Mouse (Mus musculus) urinary bladder, postnatal 14 days (tissue): ENCODE results near the gene Hbp1.

Source experiments
- DNase-seq: peaks from one replicate; pipeline ENCODE4 v3.0.0; 2021; ENCODE audit warnings: low spot score

Gene Hbp1

GRCm38 (mm10) chr12:31950659-31951031 lies 310 bp upstream of the Hbp1 start:
- DNase-seq = no peak

DNA sequence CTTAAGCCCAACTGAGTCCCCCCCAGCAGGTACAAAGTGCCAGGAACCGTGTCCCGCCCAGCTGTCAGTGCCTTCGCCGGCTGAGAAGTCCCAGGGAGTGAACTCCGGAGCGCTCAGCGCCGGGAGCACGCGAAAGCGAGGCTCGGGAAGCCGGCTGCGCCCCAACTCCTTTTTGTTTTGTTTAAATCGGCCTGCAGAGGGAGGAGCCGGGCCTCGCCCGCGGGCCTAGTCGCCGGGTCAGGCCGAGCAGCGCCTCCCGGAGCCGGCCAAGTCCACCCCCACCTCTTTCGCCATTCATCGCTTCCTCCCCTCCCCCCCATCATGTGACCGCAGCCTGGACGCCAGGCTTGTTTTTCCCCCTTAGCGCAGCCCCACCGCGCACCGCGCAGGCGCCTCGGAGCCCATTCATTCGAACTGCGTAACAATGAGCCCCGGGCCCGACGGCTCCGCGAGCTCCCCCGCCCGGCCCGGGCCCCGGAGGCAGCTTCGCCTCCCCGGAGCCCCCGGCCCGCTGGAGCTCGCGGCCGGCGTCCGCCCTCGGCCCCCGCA lies 1.1 kb downstream of the Hbp1 start:
- DNase-seq = peak; percentile 94

DNA sequence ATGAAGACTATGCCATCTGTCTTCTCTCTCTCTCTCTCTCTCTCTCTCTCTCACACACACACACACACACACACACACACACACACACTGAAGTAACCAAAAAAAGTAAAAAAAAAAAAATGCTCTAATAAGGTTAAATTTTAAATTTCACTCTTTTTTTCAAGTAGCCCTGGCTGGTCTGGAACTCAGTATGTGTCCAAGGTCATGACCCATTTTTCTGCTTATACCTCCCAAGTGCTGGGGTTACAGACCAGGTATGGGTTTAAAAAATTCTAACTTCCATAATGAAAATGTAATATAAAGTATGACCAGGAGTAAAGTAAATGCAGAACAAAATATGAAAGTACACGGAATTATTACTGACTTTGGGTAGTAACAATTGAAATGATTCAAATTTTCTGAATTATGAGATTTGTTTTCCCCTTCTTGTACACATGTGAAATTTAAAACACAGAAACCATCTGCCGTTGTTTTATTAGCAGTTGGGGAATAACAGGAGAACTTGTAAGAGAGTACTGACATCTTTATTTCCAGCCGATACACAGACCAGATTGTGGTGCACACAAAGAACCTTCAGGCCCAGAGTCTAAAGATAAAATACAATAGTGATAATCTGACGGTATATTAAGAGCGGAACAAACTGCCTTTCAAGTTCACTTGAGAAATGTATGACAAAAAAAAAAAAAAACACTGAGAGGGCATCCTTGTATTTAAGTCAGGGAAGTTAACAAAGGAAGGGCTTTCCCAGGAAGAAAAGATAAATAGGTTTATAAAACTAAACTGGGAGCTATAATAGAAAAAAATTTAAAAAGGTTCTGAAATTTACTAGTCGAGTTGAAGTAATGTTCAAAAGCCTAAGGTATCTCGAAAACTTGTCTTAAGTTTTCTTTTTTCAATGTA lies 2.0 kb downstream of the Hbp1 start:
- no peak for DNase-seq

- DNase-seq = no peak
Measured at GRCm38 (mm10) chr12:31947476-31947875, 2.9 kb downstream of the Hbp1 start.

DNA sequence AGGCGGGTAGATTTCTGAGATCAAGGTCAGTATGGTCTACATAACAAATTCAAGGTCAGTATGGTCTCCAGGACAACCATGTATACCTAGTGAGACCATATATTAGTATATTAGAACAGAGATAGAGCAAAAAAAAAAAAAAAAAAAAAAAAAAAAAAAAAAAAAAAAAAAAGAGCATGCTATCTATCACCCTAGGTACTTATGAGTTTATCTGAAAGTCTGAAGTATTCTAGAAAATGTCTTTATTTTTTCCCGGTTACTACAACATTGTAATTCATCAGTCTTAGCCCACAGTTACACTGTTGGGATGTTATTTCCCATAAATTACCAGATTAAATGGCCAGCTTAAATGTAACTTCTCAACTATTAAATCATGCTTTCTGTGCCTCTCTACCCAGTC lies 5.9 kb downstream of the Hbp1 start:
- DNase-seq = no peak

DNA sequence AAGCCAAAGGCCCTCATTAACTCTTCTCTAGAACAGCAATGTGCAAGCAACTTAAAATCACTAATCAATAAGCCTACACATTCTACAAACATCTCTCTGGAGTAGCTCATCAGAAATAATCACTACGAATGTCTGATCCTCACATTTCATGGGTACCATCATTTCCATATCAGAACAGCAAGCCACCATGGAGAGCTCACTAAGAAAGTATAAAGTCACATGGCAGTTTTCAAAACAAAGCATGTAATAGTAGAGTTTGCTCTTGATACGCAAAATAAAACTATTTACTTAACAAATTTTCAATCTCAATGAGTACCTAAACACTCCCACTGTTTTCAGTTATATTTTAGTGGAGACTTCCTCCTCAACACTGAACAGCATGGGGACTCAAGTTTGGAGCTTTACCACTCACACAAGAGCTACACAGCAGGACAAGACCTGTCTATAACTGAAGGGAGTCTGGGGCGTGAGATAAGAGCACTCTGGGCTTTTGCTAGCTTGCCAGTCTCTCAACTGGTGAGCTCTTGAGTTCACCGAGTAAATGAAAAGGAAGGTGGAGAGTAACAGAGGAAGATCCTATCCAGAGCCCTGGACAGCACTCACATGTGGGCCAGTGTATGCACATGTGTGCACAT lies 7.2 kb downstream of the Hbp1 start:
- no peak for DNase-seq

GRCm38 (mm10) chr12:31939026-31939425 lies 11.3 kb downstream of the Hbp1 start:
- DNase-seq = no peak

DNA sequence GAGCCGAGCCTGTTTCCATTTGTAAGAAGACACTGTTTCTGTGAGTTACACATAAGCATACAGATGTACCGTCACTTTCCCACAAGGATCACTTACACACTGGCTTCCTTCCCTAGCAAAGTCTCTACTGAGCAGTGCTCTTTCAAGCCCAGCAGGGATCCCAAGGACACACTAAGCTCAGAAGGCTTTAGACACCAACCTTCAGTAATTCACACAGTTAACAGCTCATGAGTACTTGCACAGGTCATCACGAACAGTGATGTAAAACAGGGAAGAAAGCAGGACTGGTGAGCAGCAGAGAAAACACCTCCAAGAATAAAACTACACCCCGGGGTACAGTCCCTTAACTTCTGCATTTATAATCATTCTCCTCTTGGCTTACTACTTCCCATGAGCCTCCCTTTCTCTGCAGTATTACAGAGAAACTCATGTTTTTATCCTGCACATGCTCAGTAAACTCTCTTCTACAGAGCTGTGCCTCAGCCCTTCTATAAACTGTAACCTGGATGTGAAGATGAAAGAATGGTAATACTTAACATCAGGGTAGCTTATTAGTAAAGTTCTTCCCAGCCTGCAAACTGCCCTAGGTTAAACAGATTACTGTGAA lies 11.8 kb downstream of the Hbp1 start:
- no peak for DNase-seq

DNA sequence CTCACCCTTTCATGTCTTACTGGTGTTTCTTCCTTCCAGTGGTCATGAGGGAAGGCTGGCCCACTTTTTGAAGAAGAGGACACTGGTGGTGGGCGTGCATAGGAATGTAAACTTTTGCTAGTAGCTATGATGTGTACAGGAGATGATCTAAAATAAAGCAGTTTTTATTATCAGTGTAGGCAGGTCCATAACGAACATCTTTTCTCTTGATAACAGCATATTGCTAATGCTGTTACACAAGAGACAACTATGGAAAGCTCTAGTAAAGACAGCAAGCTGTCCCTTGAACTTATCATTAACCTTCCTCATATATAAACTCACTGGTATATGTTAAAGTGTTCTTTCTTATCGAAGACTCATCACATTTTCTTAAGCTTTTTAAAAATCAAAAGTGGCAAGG lies 12.7 kb downstream of the Hbp1 start:
- no peak for DNase-seq

GRCm38 (mm10) chr12:31936657-31937300 lies 13.6 kb downstream of the Hbp1 start:
- DNase-seq = no peak

GRCm38 (mm10) chr12:31931818-31932217 lies 18.5 kb downstream of the Hbp1 start:
- no peak for DNase-seq

DNA sequence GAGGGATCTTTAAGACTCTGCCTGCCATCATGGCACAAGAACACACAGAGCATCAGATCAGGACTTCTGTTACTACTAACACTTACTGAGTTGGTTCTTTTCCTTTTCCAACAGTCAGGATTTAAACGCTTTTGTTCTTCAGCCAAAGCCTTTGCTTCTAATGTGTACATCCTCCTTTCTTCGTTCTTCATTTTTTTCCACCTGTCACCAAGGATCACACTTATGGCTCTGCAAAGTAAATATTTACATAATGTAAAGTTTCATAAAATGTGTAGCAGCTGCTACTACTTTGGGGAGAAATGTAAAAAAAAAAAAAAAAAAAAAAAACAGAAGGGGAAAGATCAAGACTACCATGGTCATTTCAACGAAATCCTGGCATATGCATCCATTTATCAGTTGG lies 21.8 kb downstream of the Hbp1 start:
- DNase-seq = no peak

DNA sequence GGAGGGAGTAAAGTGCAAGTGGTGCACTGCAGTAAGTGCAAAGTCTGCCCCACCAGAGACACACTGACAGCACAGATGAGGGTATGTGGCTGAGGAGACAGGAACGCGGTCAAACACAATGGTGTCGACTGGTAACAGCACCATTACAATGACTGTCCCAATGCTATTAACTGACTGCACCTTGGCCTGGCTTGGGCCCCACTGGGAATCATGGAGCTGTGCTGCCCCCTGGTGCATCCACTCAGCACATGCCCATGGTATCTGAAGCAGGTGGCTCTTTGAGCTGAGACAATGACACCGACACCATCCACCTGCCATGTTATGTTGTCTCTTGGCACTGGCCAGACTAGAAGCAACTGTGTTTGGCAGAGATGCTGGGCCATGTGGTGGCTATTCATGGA lies 23.7 kb downstream of the Hbp1 start:
- DNase-seq = peak; percentile 61

- no peak for DNase-seq
Measured at GRCm38 (mm10) chr12:31925343-31925742, 25.0 kb downstream of the Hbp1 start.

DNA sequence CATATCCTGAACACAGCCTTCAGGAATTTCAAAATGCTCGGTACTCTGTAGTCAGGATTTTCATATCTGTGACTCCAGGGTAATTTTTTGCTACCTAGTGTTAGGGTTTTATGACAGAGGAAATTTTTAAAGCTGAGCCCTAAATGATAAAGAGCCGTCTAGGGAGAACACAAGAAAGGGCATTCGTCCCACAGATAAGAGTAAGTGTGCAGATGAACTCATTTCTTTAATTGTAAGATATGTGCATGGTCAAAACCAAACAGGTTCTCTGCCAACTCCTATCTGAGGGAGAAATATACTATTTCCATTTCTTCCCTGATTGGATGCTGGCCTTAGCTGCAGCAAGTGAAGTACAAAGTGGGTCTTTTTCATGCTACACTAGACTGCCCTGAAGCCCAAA lies 26.2 kb downstream of the Hbp1 start:
- no peak for DNase-seq

GRCm38 (mm10) chr12:31920464-31921405 lies 29.6 kb downstream of the Hbp1 start:
- no peak for DNase-seq

GRCm38 (mm10) chr12:31917245-31917644 lies 33.1 kb downstream of the Hbp1 start:
- peak; percentile 13 for DNase-seq

GRCm38 (mm10) chr12:31916691-31917090 lies 33.6 kb downstream of the Hbp1 start:
- no peak for DNase-seq

GRCm38 (mm10) chr12:31913614-31914013 lies 36.7 kb downstream of the Hbp1 start:
- DNase-seq = peak; percentile 49

DNA sequence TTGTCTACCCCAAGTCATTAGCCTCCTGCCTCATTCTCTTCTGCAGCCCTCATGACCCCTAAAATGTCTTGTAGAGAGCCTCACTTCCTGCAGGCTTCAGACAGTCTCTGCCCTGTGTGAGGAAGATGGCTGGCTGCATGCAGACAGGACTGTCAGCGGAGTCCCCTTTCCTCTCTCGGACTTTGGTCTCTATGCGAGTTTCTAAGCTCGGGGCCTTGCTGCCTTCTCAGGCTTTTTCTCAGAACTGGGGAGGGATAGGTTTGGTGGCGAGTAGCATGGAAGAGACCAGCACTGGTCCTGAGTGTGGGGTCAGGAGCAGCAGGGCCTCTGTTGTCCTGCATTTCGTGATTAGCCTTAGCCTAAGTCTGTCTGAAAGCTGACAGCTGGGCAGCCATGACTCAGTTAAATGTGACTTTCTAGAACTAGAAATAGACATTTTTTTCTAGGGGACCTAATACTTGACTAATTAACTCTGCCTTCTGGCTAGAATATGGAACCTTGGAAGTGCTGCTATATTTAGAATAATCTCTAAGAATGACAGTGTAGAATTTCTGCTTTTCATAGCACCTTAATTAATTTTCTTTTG lies 37.3 kb downstream of the Hbp1 start:
- DNase-seq = no peak

GRCm38 (mm10) chr12:31907436-31907835 lies 42.9 kb downstream of the Hbp1 start:
- no peak for DNase-seq
